In the genomic region with DNA sequence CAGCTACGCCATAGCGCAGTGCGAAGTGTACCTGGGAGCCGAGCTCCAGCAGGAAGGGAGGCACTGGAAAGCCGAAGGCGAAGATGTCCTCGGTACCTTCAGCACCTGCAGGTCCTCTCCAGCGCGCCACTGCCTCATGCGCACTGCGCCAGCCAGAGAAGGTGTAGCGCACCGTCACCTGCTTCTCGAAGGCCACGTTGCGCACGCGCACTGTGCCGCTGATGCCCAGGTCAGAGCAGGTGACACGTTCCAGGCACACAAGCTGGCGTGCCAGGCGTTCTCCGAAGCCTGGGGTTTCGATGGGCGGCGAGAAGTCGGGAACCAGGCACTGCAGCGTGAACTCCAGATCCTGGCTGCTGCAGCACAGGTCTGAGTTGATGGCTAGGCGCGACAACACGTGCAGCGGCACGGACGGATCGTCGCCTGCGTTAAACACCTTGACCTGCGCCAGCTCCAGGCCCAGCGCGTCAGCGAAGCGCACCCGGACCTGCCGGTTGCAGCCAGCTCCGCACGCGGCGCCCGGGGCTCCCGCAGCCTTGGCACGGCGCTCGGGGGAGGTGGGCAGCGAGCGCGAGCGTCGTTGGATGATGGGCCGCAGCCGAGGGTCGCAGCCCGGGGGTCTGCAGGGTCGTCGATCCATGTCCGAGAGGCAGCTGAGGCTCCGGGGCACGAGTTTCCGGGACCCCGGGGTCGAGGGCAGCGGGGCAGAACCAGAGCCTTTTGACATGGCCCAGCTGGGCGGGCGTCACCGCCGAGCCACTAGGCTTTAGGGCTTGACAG, we compare ENCODE assay signal across 8 mouse cellular contexts. TPM values are rescaled to one million over a fixed set of nuclear protein-coding genes. Genes with fewer than 3 reads are reported as not detected.
DNase-seq lines count a peak whose midpoint lies in the region; ATAC-seq and TF ChIP-seq lines count a peak whose summit lies in the region.

No protein-coding gene starts in this region.

- ATAC-seq in cerebellum, adult (ENCODE audit: insufficient number of reproducible peaks, low FRiP score, low TSS enrichment): 0 out of 2 replicates have a peak, but pooled peaks have one; percentile 8
- peak; percentile 24 for ATAC-seq in intestine, embryonic 14.5 days (replicated peaks; ENCODE audit: low FRiP score, low TSS enrichment, low read depth)
- no peak for ATAC-seq in liver, embryonic 14.5 days (ENCODE audit: insufficient read depth)
- no peak for ATAC-seq in stomach, embryonic 16.5 days (ENCODE audit: insufficient read depth, low FRiP score)

- no peak overlapping the region for H3K27ac ChIP-seq in liver, adult 2 months (replicated peaks; ENCODE audit: insufficient read depth, low read depth, low read length)
- peak overlapping the region; percentile 81; the same call in 1 of the 2 replicates for H3K27ac ChIP-seq in intestine, embryonic 14.5 days (ENCODE audit: low read depth)
- H3K27ac ChIP-seq in liver, embryonic 14.5 days: no peak overlapping the region
- peak overlapping the region; percentile 79 for H3K27ac ChIP-seq in stomach, embryonic 16.5 days (ENCODE audit: low read length)

- H3K36me3 ChIP-seq in liver, adult 2 months (ENCODE audit: control insufficient read depth, insufficient read depth, low read length): no peaks in the 10 kb centered on the region
- peaks cover 6% of the 10 kb centered on the region; the same call in 1 of the 2 replicates for H3K36me3 ChIP-seq in intestine, embryonic 14.5 days (ENCODE audit: control insufficient read depth, insufficient read depth, low read length)
- no peaks in the 10 kb centered on the region for H3K36me3 ChIP-seq in liver, embryonic 14.5 days (replicated peaks; ENCODE audit: control insufficient read depth, insufficient read depth, low read depth)
- peaks cover 4% of the 10 kb centered on the region; the same call in 1 of the 2 replicates for H3K36me3 ChIP-seq in stomach, embryonic 16.5 days (ENCODE audit: control insufficient read depth, insufficient read depth, low read length)

- peak overlapping the region; percentile 99 for H3K4me2 ChIP-seq in intestine, embryonic 14.5 days (ENCODE audit: low read length)
- peak overlapping the region; percentile 62 for H3K4me2 ChIP-seq in liver, embryonic 14.5 days (ENCODE audit: low read depth)
- H3K4me2 ChIP-seq in stomach, embryonic 16.5 days (ENCODE audit: low read depth, low read length): peak overlapping the region; percentile 99

- DNase-seq in liver, adult 2 months (ENCODE audit: extremely low read depth, low read depth, low spot score): no peak
- no peak for DNase-seq in liver
- peak; percentile 50 to 67 for DNase-seq in frontal cortex, postnatal 36 days (ENCODE audit: low spot score in 2 of 2)
- DNase-seq in intestine, embryonic 14.5 days (ENCODE audit: low spot score): peak; percentile 69
- no peak for DNase-seq in liver, embryonic 14.5 days (ENCODE audit: low read depth in 3 of 3, low spot score in 3 of 3)
- DNase-seq in natural killer cell, adult 2 months (ENCODE audit: low spot score in 2 of 2): no peak

- peak overlapping the region; percentile 64 for H3K9ac ChIP-seq in liver, adult 2 months (ENCODE audit: low read depth, low read length)
- H3K9ac ChIP-seq in intestine, embryonic 14.5 days (ENCODE audit: low read length): peak overlapping the region; percentile 66
- no peak overlapping the region for H3K9ac ChIP-seq in liver, embryonic 14.5 days (replicated peaks)
- H3K9ac ChIP-seq in stomach, embryonic 16.5 days (ENCODE audit: low read length): peak overlapping the region; percentile 77

- peak overlapping the region; percentile 66 for H3K4me3 ChIP-seq in liver, adult 2 months (ENCODE audit: insufficient read depth, low read depth, low read length)
- H3K4me3 ChIP-seq in intestine, embryonic 14.5 days (ENCODE audit: low read depth, low read length): peak overlapping the region; percentile 64
- H3K4me3 ChIP-seq in liver, embryonic 14.5 days (ENCODE audit: insufficient read depth in 1 of 2, low read depth in 2 of 2, low read length in 2 of 2): peak overlapping the region; percentile 9 to 46; a peak in 3 of 4 replicates
- peak overlapping the region; percentile 72 for H3K4me3 ChIP-seq in stomach, embryonic 16.5 days (replicated peaks; ENCODE audit: low read length)

- no peak for TF ChIP-seq CTCF in liver, adult 2 months (IDR thresholded peaks at IDR 0.05; ENCODE audit: low read depth, low read length)
- no peak for TF ChIP-seq CTCF in liver, embryonic 14.5 days (IDR thresholded peaks at IDR 0.05; ENCODE audit: low read depth)

- no peaks in the 10 kb centered on the region for H3K9me3 ChIP-seq in intestine, embryonic 14.5 days (ENCODE audit: control insufficient read depth, low read length)
- H3K9me3 ChIP-seq in liver, embryonic 14.5 days (ENCODE audit: control insufficient read depth, low read length): no peaks in the 10 kb centered on the region
- no peaks in the 10 kb centered on the region for H3K9me3 ChIP-seq in stomach, embryonic 16.5 days (replicated peaks; ENCODE audit: control insufficient read depth, low read length)

- no peak for TF ChIP-seq EP300 in liver, embryonic 14.5 days (IDR thresholded peaks at IDR 0.05; ENCODE audit: low read depth)

- 21% methylated on average over 75 of the region's 75 CpGs for WGBS in liver, adult 2 months
- 10% methylated on average over 75 of the region's 75 CpGs for WGBS in intestine, embryonic 14.5 days
- 19% methylated on average over 75 of the region's 75 CpGs for WGBS in liver, embryonic 14.5 days (ENCODE audit: insufficient replicate concordance)
- 13% methylated on average over 75 of the region's 75 CpGs for WGBS in stomach, embryonic 16.5 days

- H3K4me1 ChIP-seq in liver, adult 2 months (ENCODE audit: control insufficient read depth, insufficient read depth, low read length): no peaks in the 10 kb centered on the region; the same call in 1 of the 2 replicates
- H3K4me1 ChIP-seq in intestine, embryonic 14.5 days (replicated peaks; ENCODE audit: control insufficient read depth, insufficient read depth, low read length): peaks cover 23% of the 10 kb centered on the region
- H3K4me1 ChIP-seq in liver, embryonic 14.5 days (replicated peaks; ENCODE audit: control insufficient read depth in 2 of 2, insufficient read depth in 2 of 2, low read length in 1 of 2): peaks cover 0 to 7% of the 10 kb centered on the region in 2 experiments; a peak in 1 of 4 replicates
- peaks cover 21% of the 10 kb centered on the region for H3K4me1 ChIP-seq in stomach, embryonic 16.5 days (ENCODE audit: control insufficient read depth, insufficient read depth, low read length)

- H3K79me2 ChIP-seq in liver, adult 2 months (ENCODE audit: control insufficient read depth, insufficient read depth, low read length): no peaks in the 10 kb centered on the region

- H3K27me3 ChIP-seq in liver, adult 2 months (ENCODE audit: control insufficient read depth, insufficient read depth, low read length): peaks cover 7% of the 10 kb centered on the region; the same call in 1 of the 2 replicates
- no peaks in the 10 kb centered on the region for H3K27me3 ChIP-seq in intestine, embryonic 14.5 days (replicated peaks; ENCODE audit: control insufficient read depth, insufficient read depth, low read length)
- peaks cover 17% of the 10 kb centered on the region for H3K27me3 ChIP-seq in liver, embryonic 14.5 days (ENCODE audit: control insufficient read depth, insufficient read depth, low read length)
- H3K27me3 ChIP-seq in stomach, embryonic 16.5 days (ENCODE audit: control insufficient read depth, insufficient read depth, low read length): 0 out of 2 replicates have a peak, but pooled peaks cover 6% of the 10 kb centered on the region

- TF ChIP-seq POLR2A in liver, adult 2 months (IDR thresholded peaks at IDR 0.05; ENCODE audit: extremely low read depth, insufficient read depth, low read length): no peak

RNA-seq across cellular contexts. Expression of a gene that starts 0.6 kb away (rescaled TPM):
- 0.18 and 0.20 TPM in 2 replicates for total RNA-seq in liver, adult 2 months (2014; rRNA removed)
- polyA plus RNA-seq in liver, adult 2 months (2012; rRNA removed): 0.16 and 0.21 TPM in 2 replicates
- 4.9 and 5.1 TPM in 2 replicates for polyA plus RNA-seq in intestine, embryonic 14.5 days (2014; fragmentation: Nextera tagmentation; extraction: Ambion mirVana)
- 0.45 and 0.47 TPM in 2 replicates for polyA plus RNA-seq in liver, embryonic 14.5 days (2012; rRNA removed)
- polyA plus RNA-seq in liver, embryonic 14.5 days (2014; fragmentation: Nextera tagmentation; extraction: Ambion mirVana): 0.42 and 0.52 TPM in 2 replicates
- 3.3 and 4.2 TPM in 2 replicates for polyA plus RNA-seq in stomach, embryonic 16.5 days (2015; fragmentation: Nextera tagmentation; extraction: Ambion mirVana)

RNA-seq across cellular contexts. Expression of a gene that starts 0.7 kb away (rescaled TPM):
- 0.18 and 0.47 TPM in 2 replicates for total RNA-seq in liver, adult 2 months (2014; rRNA removed)
- polyA plus RNA-seq in liver, adult 2 months (2012; rRNA removed): 0.15 and 0.16 TPM in 2 replicates
- polyA plus RNA-seq in intestine, embryonic 14.5 days (2014; fragmentation: Nextera tagmentation; extraction: Ambion mirVana): 6.4 and 9.2 TPM in 2 replicates
- 0.29 and 0.38 TPM in 2 replicates for polyA plus RNA-seq in liver, embryonic 14.5 days (2012; rRNA removed)
- polyA plus RNA-seq in liver, embryonic 14.5 days (2014; fragmentation: Nextera tagmentation; extraction: Ambion mirVana): 0.50 and 0.82 TPM in 2 replicates
- polyA plus RNA-seq in stomach, embryonic 16.5 days (2015; fragmentation: Nextera tagmentation; extraction: Ambion mirVana): 3.7 and 4.0 TPM in 2 replicates

RNA-seq across cellular contexts. Expression of a gene that starts 6.2 kb away (rescaled TPM):
- total RNA-seq in liver, adult 2 months (2014; rRNA removed): not detected in 2 replicates
- not detected in 2 replicates for polyA plus RNA-seq in liver, adult 2 months (2012; rRNA removed)
- 0.11 and 0.27 TPM in 2 replicates for polyA plus RNA-seq in intestine, embryonic 14.5 days (2014; fragmentation: Nextera tagmentation; extraction: Ambion mirVana)
- polyA plus RNA-seq in liver, embryonic 14.5 days (2012; rRNA removed): 0.02 TPM in 2 replicates
- polyA plus RNA-seq in liver, embryonic 14.5 days (2014; fragmentation: Nextera tagmentation; extraction: Ambion mirVana): not detected in 2 replicates
- polyA plus RNA-seq in stomach, embryonic 16.5 days (2015; fragmentation: Nextera tagmentation; extraction: Ambion mirVana): 0.06 and 0.23 TPM in 2 replicates

RNA-seq across cellular contexts. Expression of a gene that starts 16.7 kb away (rescaled TPM):
- not detected in 2 replicates for total RNA-seq in liver, adult 2 months (2014; rRNA removed)
- 0.06 TPM in 1 of 2 replicates, not detected in the other for polyA plus RNA-seq in liver, adult 2 months (2012; rRNA removed)
- 0.73 and 0.86 TPM in 2 replicates for polyA plus RNA-seq in intestine, embryonic 14.5 days (2014; fragmentation: Nextera tagmentation; extraction: Ambion mirVana)
- 0.10 and 0.15 TPM in 2 replicates for polyA plus RNA-seq in liver, embryonic 14.5 days (2012; rRNA removed)
- 0.09 and 0.14 TPM in 2 replicates for polyA plus RNA-seq in liver, embryonic 14.5 days (2014; fragmentation: Nextera tagmentation; extraction: Ambion mirVana)
- polyA plus RNA-seq in stomach, embryonic 16.5 days (2015; fragmentation: Nextera tagmentation; extraction: Ambion mirVana): 0.52 and 0.80 TPM in 2 replicates

Comparison
In these comparisons a context has a peak if more than half of its experiments do, and no peak if none do; other contexts are left out.
1. DNase-seq: peak in frontal cortex, postnatal 36 days (2 of 2) and intestine, embryonic 14.5 days (single experiment); none in liver, adult 2 months (single experiment), liver (single experiment), liver, embryonic 14.5 days (0 of 3) and natural killer cell, adult 2 months (0 of 2).
2. H3K27ac ChIP-seq: peak in intestine, embryonic 14.5 days (single experiment) and stomach, embryonic 16.5 days (single experiment); none in liver, adult 2 months (single experiment) and liver, embryonic 14.5 days (single experiment).
3. ATAC-seq: peak in cerebellum, adult (single experiment) and intestine, embryonic 14.5 days (single experiment); none in liver, embryonic 14.5 days (single experiment) and stomach, embryonic 16.5 days (single experiment).
4. Peak in every context shown above with its lines, with median percentiles within 50 percentile points of each other: H3K4me3 ChIP-seq and H3K4me2 ChIP-seq.